Mouse (Mus musculus) c-Kit-positive CD71-positive TER-119-positive erythroid progenitor cells, embryonic 14.5 days (primary cell): ENCODE data around the gene Ust.
A peak's percentile ranks its signal among the peaks of the same experiment; 100 is the strongest.

Experiments used
- DNase-seq: peaks from one replicate; pipeline ENCODE4 v3.0.0-alpha.2; 2013; ENCODE audit warnings: low spot score

Ust gene

GRCm38 (mm10) chr10:8427671-8428364 lies 90.8 kb downstream of the Ust start:
- no peak for DNase-seq

GRCm38 (mm10) chr10:8419496-8420009 lies 99.1 kb downstream of the Ust start:
- no peak for DNase-seq

GRCm38 (mm10) chr10:8415474-8415873 lies 103.2 kb downstream of the Ust start:
- DNase-seq, result no peak

GRCm38 (mm10) chr10:8415036-8415435 lies 103.6 kb downstream of the Ust start:
- no peak for DNase-seq

- DNase-seq, result no peak
Observed at GRCm38 (mm10) chr10:8405141-8405540, 113.5 kb downstream of the Ust start.

GRCm38 (mm10) chr10:8392226-8392625 lies 126.4 kb downstream of the Ust start:
- no peak for DNase-seq

- no peak for DNase-seq
Observed at GRCm38 (mm10) chr10:8391264-8391748, 127.3 kb downstream of the Ust start.

- no peak for DNase-seq
Observed at GRCm38 (mm10) chr10:8388239-8388638, 130.4 kb downstream of the Ust start.

GRCm38 (mm10) chr10:8369894-8370500 lies 148.6 kb downstream of the Ust start:
- no peak for DNase-seq

- no peak for DNase-seq
Observed at GRCm38 (mm10) chr10:8365816-8366215, 152.8 kb downstream of the Ust start.

GRCm38 (mm10) chr10:8364182-8364581 lies 154.4 kb downstream of the Ust start:
- DNase-seq, result no peak

GRCm38 (mm10) chr10:8363281-8363680 lies 155.3 kb downstream of the Ust start:
- no peak for DNase-seq

- DNase-seq, result no peak
Observed at GRCm38 (mm10) chr10:8358286-8359045, 160.2 kb downstream of the Ust start.

GRCm38 (mm10) chr10:8353534-8353933 lies 165.1 kb downstream of the Ust start:
- DNase-seq, result no peak

GRCm38 (mm10) chr10:8350626-8351025 lies 168.0 kb downstream of the Ust start:
- no peak for DNase-seq

GRCm38 (mm10) chr10:8347497-8347896 lies 171.1 kb downstream of the Ust start:
- DNase-seq, result no peak

GRCm38 (mm10) chr10:8342556-8342955 lies 176.1 kb downstream of the Ust start:
- DNase-seq, result no peak

- DNase-seq, result no peak
Observed at GRCm38 (mm10) chr10:8339645-8340428, 178.8 kb downstream of the Ust start.

- no peak for DNase-seq
Observed at GRCm38 (mm10) chr10:8336601-8337000, 182.0 kb downstream of the Ust start.

- no peak for DNase-seq
Observed at GRCm38 (mm10) chr10:8330958-8331357, 187.7 kb downstream of the Ust start.

GRCm38 (mm10) chr10:8330006-8330405 lies 188.6 kb downstream of the Ust start:
- no peak for DNase-seq

GRCm38 (mm10) chr10:8323304-8323765 lies 195.3 kb downstream of the Ust start:
- DNase-seq, result peak; percentile 15
